Mouse (Mus musculus) frontal cortex, adult 2 months (tissue): ENCODE data around the gene Il33. TPM values are rescaled to one million over a fixed set of nuclear protein-coding genes. Genes with fewer than 3 reads are reported as not detected.
"Not testable (repeated sequence)": the region's sequence is repeated elsewhere in the genome, so short reads cannot be mapped to it uniquely, and the experiment has no call there.

Experiments
- DNase-seq, 2 experiments: peaks; one replicate each; pipeline ENCODE4 v3.0.0; 2022; ENCODE audit warnings: low spot score in 1 of 2; ENCODE audit errors: extremely low spot score in 1 of 2
- polyA plus RNA-seq: library from polyadenylated mRNA; depleted of rRNA; stranded (reverse); fragments of >200 nt; gene quantifications from 2 replicates; pipeline ENCODE4 v1.2.3, GENCODE M21; 2012

Gene Il33
- polyA plus RNA-seq, 1 experiment: 21.5 TPM

DNA sequence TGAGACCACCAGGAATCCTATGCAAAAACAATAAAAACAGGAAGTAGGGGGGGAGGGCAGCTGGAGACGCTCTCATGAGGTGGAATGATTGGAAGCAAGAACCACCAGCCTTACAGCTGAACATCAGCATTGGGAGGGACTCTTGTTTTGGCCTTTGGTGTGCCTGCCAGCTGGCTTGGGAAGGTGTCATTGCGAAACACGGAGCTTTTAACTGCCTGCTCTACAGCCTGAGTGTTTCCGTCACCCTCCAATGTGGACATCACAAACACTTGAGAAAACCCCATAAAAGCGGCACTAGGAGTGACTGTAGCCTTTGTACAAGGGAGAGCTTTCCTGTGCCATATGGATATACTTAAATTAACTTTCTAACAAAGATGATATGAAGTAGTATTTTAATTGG, 5.4 kb downstream of the Il33 start:
- no peak for DNase-seq

DNA sequence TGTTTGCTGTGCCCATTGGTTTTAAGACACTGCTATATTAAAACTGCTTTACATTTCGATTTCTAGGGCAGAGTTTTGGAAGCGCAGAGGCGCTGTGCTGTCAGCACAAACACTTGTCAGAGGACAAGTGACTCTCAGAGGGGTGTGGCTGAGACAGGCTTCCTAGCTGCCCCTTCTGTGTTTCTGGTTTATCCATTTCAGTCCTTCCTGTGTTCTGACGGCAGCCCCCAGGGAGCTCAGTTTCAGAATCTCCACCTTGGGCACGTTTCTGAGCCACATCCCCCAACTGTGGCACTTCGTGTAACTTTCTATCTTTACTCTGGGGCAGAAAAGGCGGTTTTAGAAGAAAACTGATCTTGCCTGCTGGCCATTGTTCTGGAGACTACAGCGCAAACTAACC, 12.5 kb downstream of the Il33 start:
- no peak for DNase-seq

DNA sequence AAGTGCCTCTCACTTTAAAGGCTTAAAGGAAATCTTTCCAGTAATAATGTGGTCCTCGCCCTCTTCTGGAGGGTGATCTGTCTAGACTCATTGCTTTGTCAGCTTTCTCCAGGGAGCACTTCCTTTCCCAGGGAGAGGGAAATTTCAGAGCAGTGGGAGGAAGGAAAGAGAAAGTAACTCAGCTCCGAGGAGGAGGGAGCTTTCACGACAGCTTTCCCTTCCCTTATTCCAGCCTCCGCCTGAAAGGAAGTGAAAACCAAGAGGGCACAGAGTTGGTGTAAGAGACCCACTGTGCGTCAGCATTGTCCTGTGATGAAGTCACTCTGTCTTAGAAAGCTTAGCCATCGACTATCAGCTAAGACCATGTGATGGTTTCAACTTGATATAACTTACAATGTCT, 15.3 kb downstream of the Il33 start:
- DNase-seq: no peak

DNA sequence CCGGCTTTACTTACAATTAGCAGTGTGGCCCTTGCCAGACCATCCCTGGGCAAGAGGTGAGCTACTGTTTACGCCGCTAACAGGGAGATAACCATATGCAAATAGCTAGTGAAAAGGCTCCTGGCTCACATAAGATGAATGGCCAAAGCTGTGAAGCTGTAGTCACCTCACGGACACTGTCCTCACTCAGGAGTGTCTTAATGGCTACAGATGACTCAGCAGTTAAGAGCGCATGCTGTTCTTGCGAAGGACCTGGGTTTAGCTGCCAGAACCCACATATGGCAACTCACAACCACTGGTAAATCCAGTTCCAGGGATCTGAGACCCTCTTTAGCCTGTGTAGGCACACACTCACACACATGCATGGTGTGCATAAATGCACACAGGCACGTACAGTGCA, 16.3 kb downstream of the Il33 start:
- DNase-seq: no peak

DNA sequence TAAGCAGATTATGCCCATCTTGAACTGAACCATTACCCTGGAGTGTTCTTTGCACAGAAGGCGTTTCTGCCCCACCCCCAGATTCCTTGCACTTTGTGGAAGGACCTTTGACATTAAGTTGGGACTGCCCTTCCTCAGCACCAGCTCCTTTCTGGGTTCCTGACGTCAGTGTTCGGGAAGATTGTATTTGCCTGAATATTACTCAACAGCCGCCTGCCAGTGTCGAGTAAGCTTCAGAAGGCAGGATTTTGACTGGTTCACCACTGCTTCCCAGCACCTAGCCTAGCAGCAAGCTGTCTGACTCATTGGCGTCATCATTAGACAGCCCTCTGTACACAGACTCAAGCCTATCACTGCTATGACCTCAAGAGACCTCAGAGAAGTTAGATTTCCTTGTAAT, 17.4 kb downstream of the Il33 start:
- DNase-seq: no peak

DNA sequence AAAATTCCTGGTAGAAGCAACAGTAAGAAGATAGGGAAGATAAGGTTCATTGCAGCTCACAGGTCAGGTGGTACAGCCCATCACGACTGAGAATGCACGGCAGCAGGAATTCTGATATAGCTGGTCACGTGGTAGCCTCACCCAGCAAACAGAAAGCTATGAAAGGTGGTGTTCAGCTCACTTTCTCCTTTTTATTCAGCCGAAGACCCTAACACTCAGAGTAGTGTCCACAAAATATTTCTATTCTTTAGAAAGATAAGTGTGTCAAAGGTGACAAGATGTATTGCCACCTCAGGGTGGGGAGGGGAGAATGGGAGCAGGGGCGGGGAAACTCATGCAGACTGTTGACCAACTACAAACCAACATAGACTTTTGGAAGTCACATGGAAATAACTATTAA, 19.5 kb downstream of the Il33 start:
- no peak for DNase-seq

DNA sequence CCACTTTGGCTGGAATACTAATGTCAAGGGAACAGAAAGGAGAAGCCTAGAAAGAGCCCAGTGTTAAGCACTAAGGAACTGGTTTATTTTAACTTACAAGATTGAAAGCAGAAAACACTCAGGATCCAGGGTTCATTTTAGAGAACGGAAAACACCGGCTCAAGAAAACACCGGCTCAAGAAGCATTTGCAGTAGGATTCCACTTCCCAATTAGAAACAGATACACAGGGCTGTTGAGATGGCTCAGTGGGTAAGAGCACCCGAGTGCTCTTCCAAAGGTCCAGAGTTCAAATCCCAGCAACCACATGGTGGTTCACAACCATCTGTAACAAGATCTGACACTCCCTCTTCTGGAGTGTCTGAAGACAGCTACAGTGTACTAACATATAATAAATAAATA, 20.0 kb downstream of the Il33 start:
- not testable (repeated sequence) for DNase-seq

DNA sequence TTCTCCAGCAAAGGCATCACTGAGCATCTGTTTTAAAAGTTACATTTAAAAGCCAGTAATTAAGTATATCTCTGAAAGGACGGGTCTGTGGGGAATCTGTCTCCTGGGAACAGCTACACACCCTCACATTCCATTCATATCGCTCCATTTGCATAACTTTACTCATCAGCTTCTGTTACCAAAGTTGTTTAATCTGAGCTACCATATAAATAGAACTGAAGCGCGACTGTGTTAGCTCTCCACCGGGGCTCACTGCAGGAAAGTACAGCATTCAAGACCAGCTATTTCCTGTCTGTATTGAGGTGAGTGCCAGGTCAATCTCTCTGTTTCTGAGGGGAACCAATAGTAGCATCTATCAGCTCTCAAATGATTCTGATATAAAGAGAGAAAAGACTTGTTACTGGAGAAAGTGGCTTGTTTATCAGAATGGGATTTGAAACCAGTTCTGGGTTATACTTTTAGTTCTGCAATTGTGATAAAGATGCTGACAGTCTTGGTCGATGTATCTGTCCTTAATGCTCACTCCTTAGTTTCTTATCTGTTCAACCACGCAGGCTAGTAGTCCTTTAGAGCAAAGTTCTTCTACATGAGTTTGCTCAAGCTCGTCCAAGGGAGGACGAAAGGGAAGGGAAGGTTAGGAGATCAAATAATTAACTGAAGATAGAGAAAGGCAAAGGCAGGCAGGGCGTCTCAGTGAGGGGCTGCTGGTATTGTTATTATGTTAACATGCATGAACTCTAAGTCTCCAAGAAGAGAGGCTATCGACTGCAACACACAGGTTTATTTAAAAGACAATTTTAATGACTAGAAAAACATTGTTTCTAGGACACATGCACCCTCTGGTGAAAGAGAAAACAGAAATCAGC, 20.9 kb downstream of the Il33 start:
- peak in 1 of 2 experiments; percentile 48 for DNase-seq

DNA sequence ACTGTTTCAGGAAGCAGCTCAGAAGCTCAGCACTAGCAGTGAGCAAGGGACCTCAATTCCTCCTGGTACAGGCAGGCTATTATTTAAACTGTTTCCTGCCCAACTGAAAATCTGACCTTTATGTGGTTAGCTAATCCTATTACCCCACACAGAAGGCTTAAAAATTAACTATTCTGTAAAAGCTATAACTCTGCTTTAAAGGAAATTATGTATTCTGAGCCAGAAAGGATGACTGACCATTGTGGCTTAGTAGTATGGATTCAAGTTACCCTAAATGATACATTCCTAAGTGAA, 21.5 kb downstream of the Il33 start:
- no peak for DNase-seq

DNA sequence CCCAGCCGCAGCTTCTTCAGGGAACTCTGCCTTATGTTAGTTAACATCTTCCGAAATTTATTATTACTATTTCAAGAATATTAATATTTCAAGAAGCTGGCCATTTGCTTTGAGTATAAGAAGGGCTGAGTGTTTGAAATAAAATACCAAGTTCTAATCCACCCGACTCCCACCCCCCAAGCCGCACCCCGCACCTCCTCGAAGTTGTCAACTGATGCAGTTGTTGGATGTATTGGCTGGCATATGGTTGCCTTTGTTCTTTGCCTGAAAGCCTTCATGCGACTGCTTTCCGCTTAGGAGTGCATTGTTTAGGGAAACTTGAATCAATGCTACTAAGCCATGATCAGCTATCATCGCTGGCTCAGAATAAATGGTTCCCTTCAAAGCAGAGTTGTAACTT, 22.1 kb downstream of the Il33 start:
- no peak for DNase-seq

DNA sequence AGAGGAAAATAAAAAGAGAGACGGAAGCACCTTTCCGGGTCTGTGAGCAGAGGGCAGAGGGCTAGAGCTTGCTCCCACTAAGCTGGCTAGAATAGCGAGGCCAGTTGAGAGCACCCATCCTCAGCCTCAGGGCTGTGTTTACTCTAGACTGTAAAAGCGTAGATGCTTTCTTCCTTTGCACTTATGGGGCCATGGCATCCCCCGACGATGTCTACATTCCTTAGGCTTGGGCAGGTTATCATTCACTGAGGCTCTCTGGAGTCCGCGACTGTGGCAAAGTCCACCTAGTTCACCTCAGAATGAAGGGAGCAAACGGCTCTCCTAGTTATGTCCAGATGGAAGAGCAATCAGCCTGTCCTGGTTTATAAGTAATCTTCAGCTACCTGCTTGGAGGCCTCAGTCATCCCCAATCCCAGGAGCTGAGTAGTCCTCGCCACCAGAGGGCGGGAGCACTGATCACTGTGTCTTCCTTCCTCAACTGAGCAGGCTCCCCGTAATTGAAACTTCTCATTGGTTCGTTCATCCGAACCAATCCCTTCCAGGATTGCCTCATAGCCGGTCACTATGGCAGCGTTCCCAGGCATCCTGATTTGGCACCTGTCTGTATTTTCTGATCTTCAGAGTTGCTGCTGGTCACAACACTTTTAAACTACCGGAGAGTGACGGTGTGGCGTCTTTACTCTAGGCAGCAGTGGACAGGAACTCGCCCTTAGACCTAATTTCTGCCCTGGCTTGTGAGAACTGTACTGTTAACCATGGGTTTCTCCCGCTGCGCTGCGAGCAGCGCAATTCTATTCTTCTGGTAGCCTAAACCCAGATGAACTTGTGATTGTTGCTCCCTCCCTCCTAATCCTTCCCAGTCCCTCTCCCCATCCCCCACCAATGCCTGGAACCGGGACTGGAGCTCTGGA, 23.2 kb downstream of the Il33 start:
- peak; percentile 56 to 81 for DNase-seq

DNA sequence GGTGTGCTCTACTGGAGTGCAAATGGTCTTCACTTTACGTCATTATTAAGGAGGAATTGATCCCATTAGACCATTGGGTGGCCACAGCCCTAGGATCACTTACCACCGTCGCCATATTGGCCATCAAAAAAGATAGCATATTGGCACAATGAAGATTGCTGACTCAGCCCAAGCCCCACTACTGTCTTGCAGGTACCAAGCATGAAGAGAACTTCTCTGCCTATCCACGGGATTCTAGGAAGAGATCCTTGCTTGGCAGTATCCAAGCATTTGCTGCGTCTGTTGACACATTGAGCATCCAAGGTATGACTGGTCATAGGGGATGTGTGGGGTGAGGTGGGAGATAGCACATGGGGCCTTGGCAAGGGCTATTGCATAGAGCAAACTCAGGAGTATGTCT, 27.6 kb downstream of the Il33 start:
- no peak for DNase-seq

DNA sequence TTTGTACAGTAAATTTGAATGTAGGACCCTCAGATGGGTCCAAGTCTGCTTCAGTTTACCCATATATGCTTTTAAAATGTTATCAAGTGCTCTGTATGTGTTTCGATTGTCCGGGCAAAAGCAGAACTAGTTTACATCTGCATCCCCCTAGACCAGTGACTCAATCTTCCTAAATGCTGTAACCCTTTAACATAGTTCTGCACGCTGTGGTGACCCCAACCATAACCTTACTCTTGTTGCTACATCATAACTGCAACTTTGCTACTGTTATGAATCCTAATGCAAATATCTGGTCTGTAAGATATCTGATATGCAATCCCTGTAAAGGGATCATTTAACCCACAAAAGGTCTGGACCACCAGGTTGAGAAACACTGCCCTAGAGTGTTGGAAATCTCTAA, 28.9 kb downstream of the Il33 start:
- DNase-seq: no peak

DNA sequence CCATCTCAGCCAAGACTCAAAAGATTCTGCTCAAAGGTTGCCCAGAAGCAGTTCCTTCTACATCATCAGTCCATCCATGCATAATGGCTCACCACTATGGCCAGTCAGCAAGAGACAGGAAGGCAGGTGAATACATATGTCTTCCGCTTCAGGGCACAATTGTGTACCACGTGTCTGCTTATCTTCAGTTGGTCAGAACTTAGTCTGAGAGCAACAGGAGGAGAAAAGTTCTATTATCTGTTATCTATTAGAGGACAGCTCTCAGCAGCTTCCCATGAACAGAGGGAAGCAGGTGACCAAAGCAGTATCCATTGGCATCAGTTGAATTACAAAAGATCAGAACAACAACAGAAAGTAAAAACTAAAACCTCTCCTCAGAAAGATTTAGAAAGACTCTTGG, 30.5 kb downstream of the Il33 start:
- no peak for DNase-seq

DNA sequence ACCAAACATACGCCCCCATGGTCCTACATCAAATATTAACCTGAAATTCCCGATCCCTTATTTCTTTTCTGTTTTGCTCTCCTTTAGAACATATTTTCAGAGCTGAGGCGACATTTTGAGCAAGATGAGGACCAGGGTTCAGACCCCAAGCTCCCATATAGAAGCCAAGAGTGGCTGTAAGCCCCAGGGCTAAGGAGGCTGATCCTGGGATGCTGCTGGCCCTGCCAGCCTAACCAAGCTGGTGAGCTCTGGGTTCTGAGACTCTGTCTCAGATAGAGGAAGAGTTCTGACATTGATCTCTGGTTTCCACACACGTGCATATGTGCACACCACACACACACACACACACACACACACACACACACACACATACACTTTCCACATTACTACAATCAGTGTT, 36.0 kb downstream of the Il33 start:
- no peak for DNase-seq

DNA sequence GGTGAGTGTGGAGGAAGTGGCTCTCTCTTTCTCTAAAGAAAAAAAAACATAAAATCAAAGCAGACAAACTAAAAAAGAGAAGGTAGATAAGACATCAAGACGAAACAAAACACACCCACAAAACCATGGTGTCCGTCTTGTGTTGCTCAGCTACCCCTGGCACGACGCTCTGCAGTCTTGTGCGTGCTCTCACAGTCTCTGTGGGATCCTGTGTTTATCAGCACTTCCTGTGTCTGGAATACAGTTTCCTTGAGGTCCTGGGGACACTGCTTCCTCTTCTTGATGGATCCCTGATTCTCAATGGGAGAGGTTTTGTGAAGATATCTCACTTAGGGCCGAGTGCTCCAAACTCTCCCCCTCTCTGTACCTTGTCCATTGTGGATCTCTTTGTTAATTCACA, 36.9 kb downstream of the Il33 start:
- DNase-seq: no peak

DNA sequence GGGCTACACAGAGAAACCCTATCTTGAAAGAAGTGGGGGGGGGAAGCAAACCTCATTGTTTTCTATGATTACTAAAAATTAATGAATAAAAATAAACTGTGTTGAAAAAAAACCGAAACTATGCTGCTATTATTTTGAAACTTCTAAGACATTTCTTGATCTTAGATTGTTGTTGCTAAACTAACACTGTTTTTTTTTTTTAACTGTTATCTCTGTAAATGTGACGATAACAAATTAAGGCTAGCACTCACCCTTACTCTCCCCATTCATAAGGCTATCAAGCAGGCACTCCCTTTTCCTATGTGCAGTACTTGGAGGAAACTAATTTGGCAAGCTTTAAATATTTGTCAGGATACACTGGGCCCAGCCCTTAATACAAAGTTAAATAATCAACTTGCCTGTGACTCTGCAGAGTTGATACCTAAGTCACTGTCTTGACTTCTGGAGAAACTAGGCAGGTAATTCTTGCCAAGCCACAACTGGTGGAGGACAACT, 38.7 kb downstream of the Il33 start:
- no peak for DNase-seq

DNA sequence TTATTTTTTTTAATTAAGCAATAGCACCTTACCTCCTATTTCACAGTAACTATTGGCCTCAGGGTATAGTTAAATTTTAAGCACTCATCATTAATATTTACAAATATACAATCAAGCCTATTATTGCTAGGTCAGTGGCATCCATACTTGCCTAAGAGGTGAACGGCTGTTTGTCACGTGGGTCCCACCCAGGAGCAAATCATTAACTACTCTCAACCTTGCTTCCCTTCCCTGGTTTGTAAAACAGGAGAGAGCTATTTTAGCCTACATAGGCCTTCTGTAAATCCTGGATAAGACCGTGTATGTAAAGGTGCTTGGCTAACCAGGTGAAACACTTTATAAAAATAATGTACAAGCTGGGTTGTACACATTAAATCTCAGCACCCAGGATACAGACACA, 43.0 kb downstream of the Il33 start:
- no peak for DNase-seq

DNA sequence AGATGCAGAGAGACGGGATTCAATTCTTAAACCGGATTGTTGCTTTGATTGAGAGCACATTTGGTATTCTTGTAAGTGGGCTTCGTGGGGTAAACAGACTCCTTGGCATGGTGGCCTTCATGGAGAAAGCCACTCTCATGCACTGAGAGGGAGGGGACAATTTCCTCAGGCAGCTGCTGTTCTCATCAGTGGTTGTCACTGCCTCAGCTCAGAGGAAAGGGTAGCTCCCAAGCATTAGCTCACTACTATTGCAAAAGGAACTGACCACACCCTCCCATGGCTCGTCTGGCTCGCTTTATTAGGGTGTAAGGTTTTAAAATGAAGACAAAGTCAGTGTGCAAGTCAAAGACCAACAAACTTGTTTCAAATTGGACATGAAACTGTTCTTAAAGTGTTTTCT, 48.5 kb downstream of the Il33 start:
- no peak for DNase-seq

DNA sequence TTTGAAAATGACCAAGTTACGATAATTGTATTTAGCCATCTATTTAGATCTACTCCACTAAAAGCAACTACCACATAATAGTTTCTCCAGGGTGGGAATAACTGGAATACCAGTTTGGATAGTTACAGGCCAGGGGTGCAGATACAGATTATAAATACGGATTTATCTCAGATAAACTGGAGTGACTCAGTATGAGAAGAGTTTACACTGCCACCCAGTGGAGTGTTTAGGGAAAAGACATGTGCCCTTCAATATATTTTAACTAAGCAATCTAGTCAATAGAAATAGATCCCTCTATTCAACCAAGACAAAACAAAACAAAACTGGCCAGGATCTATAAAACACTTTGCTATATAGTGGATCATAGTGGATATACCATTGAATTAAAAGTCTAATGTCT, 53.9 kb downstream of the Il33 start:
- DNase-seq: peak in 1 of 2 experiments; percentile 78

DNA sequence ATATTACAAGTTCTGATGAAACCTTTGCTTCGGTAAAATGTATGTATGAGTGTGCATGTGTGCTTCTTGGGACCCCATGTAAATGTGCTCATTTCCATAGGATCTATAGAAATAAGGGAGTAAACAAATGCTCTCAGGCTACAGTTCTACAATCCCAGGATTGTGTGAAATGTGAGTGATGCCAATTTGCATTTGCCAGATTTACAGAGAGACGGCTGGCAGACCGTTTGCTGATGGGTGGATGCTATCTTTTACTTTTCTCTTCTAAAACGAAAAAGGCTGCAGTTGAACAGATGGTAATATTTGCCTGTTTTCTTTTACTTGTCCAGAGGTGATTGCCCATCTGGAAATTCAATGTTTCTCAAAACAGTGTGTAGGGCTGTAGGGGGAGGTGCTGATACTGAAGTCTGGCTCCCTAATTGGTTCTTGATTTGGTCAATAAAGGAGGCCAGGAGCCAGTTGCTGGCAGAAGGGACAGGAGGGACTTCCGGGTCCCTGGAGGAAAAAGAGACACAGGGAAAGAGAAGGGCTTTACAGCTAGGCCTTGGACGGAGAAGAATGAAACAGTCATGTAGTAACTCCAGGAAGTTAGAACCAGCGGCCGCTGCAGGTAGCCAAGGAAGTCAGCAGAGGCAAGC, 54.7 kb downstream of the Il33 start:
- peak; percentile 8 to 25 for DNase-seq
